Mouse (Mus musculus): ENCODE measurements around the gene Atp5mpl.

Gene Atp5mpl

GRCm38 (mm10) chr12:111950486-111950885 lies 16.3 kb downstream of the Atp5mpl start:
- no peak for DNase-seq (ENCODE audit: low read depth, low spot score)

DNA sequence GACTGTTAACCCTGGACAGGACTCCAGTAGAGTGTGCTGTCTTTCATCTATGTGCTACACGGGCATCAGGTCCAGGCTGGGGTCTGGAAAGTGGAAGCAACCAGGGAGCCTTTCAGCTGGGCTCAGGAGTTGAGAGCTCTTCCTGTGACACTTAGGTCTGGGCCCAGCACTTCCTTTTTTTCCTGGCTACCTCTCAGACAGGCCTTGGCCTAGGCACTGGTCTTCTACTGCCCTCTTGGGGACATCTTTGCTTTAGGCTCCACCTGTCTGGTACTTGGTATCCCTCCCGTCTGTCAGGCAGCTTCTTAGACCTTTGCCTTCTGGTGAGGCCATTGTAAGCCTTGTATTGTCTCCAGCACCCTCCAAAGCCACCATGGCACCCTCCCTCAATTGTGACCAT lies 20.1 kb downstream of the Atp5mpl start:
- DNase-seq (ENCODE audit: low read depth, low spot score), result peak; percentile 8

- peak; percentile 5 for DNase-seq (ENCODE audit: low read depth, low spot score)
These were observed 20.8 kb downstream of the Atp5mpl start for GRCm38 (mm10) chr12:111945765-111946655.

DNA sequence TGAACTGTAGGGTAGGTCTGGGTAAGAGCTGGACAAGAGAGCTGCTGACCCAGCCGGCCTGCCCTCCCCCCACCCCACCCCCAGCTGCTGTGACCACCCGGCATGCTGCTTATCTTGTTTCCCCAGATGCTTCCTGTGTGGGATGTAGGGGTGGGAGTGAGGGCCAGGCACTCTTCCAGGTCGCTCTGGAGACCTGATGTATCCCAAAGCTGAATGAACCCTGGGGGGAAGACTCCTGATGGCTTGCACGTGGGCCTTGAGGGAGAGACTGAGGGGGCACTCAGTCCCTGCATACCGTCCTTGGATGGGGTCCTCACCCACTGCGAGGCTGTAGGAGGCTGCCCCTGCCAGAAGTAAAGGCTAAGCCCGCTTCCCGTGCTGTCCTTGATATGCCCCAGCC lies 21.7 kb downstream of the Atp5mpl start:
- no peak for DNase-seq (ENCODE audit: low read depth, low spot score)

GRCm38 (mm10) chr12:111944065-111944987 lies 22.5 kb downstream of the Atp5mpl start:
- DNase-seq (ENCODE audit: low read depth, low spot score), result peak; percentile 11

DNA sequence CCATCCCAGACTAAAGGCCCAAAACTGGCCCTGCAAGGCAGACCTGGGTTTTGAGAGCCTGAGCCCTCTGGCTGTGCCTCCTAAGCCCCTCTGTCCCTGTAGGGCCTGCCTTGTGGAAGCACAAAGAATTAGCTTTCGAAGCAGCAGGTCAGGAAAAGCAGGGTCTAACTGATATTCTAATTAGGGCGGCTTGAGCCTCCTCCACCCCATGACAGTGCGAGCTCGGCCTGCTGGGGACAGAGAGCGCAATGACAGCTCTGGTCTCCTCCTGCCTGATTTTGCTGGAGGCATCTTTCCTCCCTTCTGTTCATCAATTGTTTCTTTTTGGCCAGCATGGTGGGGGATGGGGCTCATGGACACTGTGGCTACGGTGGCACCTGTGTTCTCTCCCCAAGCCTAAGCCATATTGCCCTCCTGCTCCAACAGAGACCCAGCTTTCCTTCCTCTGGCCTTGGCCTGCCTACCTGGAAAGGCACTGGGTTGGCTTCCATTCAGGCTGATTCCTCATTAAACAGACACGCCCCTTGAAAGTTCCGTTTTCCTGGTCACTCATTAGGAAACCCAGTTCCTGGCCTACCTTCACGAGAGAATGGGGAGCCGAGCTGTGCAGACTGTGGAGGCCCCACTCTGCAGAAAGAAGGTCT lies 23.2 kb downstream of the Atp5mpl start:
- DNase-seq (ENCODE audit: low read depth, low spot score), result peak; percentile 12

DNA sequence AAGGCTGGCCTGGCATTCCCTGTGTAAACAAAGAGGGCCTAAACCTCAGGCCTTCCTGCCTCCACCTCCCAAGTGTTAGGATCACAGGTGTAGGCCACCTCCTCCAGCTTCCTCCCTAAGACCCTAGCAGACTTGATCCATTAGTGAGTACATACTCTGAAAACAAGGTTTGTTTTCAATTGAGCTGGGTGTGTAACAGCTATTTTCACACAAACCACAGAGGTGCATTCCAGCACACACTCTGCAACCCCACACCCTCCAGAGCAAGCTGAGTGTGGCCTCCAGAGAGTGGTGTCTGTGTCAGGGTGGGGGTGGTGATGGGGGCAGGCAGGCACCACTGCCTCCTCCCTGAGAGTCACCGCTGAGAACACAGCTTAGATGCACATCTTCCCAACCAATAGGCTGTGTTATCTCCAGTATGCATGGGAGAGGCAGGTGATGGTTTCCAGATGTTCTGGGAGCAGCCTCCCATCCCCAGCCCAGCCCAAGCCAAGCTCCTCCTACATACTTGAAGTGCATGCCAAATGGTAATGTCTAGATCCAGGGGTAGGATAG lies 28.1 kb downstream of the Atp5mpl start:
- DNase-seq (ENCODE audit: low read depth, low spot score), result peak; percentile 72

GRCm38 (mm10) chr12:111936706-111937550 lies 29.8 kb downstream of the Atp5mpl start:
- peak; percentile 69 for DNase-seq (ENCODE audit: low read depth, low spot score)

GRCm38 (mm10) chr12:111933971-111934370 lies 32.8 kb downstream of the Atp5mpl start:
- no peak for DNase-seq (ENCODE audit: low read depth, low spot score)

- peak; percentile 58 for DNase-seq (ENCODE audit: low read depth, low spot score)
These were observed 33.6 kb downstream of the Atp5mpl start for GRCm38 (mm10) chr12:111933032-111933704.

GRCm38 (mm10) chr12:111932513-111932912 lies 34.3 kb downstream of the Atp5mpl start:
- no peak for DNase-seq (ENCODE audit: low read depth, low spot score)

DNA sequence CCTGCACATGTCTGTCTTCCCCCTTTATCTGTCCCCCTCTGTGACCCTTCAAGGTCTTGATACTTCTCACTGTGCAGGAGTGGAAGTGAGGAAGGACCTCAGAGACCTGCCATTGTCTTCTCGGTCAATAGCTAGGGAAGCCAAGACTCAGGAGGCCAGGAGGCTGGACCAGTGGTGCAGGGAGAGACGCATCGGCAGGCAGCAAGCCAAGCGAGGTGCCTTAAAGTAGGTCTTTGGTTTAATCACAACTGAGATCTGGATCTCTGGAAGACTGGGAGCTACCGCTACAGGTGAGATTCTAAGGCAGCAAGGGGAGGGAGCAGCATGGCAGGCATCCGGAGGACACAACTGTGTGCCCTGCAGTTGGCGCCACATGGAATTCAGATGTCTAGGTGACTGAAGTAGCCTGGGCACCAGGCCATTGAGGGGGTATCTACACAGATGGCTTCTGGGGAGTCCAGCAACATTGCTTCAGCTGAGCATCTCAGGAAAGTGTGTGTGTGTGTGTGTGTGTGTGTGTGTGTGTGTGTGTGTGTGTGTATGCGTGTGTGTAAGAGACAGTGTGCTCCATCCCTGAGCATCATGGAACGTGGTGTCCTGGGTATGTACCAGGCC lies 35.3 kb downstream of the Atp5mpl start:
- DNase-seq (ENCODE audit: low read depth, low spot score), result no peak

DNA sequence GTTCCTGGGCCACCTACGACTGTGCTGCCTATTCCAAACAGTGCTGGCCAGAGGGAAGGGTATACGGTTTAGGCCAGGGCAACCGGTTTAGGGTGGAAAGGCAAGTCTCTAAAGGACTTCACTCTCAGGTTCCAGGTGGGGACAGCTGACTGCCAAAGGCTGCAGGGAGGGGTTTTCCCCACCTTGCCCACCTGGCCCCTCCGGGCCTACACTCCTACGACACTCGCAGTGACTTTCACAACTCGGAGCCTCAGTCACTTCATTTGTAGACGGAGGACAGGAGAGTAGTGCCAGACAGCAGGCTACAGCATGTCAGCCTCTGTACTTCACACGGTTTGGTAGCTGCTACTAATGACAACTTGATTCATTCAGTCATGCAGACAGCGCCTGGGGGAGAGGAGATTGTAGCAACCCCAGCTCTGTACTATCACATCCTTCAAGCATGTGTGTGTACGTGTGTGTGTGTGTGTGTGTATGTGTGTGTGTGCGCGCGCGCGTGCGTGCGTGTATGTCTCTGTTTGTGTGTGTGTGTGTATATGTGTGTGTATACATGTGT lies 38.3 kb downstream of the Atp5mpl start:
- DNase-seq (ENCODE audit: low read depth, low spot score), result no peak

GRCm38 (mm10) chr12:111927338-111927737 lies 39.4 kb downstream of the Atp5mpl start:
- no peak for DNase-seq (ENCODE audit: low read depth, low spot score)

DNA sequence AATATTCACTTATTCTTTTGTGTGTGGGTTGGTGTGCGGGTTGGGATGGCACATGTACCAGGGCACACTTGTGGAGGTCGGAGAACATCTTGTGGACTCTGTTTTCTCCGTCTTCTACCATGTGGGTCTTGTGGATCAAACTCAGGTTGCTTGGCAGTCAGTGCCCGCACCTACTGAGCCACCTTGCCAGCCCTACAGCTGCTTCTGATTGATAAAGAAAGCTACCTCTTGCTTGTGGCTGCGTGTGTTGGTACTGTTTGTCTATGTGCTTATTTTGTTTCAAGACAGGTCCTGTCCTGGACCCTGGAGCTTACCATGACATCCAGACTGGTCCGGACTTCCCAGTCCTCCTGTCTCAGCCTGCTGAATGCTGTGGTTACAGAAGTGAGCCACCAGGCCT lies 43.7 kb downstream of the Atp5mpl start:
- DNase-seq (ENCODE audit: low read depth, low spot score), result no peak

GRCm38 (mm10) chr12:111920046-111920445 lies 46.7 kb downstream of the Atp5mpl start:
- DNase-seq (ENCODE audit: low read depth, low spot score), result no peak

GRCm38 (mm10) chr12:111916514-111917217 lies 50.1 kb downstream of the Atp5mpl start:
- no peak for DNase-seq (ENCODE audit: low read depth, low spot score)

DNA sequence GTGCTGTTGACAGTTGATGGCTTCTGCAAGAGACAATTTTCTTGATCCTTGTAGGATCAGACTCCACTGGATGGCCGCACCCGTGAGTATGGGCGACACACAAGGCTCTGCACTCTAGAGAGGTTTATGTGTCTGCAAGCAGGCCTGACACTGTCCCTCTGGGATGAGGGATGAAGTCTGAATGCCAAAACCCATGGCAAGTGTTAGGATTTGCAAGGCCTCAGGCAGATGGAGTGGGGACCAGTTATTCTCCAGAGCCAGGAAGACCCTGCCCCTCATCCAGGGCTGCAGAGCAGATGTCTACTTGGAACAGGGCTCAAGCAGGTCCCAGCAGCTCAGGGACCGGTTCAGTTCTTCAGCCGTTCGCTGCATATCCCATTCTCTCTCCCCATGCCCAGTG lies 51.0 kb downstream of the Atp5mpl start:
- DNase-seq (ENCODE audit: low read depth, low spot score), result no peak

DNA sequence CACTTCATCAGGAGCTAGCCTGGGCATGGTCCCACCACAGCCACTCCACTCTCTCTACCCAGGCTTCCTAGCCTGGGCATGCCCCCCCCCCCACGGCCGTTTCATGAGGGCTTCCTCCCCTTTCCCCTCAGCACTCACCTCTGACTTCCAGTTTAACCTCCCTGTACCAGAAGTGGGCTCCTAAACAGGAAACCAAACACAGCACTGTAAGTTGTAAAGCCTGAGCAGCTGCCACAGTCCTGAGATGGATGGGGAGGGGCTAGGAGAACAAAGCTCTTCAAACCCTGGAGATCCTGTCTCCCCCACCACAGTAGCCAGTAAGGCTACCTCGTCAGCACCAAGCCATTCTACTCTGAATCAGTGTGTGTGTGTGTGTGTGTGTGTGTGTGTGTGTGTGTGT lies 52.7 kb downstream of the Atp5mpl start:
- peak; percentile 52 for DNase-seq (ENCODE audit: low read depth, low spot score)

Data from R1 (cell line).